Mouse (Mus musculus): ENCODE measurements around the gene B020004J07Rik. TPM values are rescaled to one million over a fixed set of nuclear protein-coding genes. Genes with fewer than 3 reads are reported as not detected.

Gene B020004J07Rik
- polyA plus RNA-seq, 1 experiment from 2014 or later: not detected

Other genes starting within 250 kb of the B020004J07Rik start
- 44.1 and 50.6 TPM in 2 replicates for gene Leprot, start 196.3 kb downstream of the B020004J07Rik start, polyA plus RNA-seq (2015; fragmentation: Nextera tagmentation; extraction: Ambion mirVana)
- 1.5 and 1.9 TPM in 2 replicates for gene Lepr, start 126.6 kb downstream of the B020004J07Rik start, polyA plus RNA-seq (2015; fragmentation: Nextera tagmentation; extraction: Ambion mirVana)
- not detected in 2 replicates for gene C130073F10Rik, start 49.8 kb upstream of the B020004J07Rik start, polyA plus RNA-seq (2015; fragmentation: Nextera tagmentation; extraction: Ambion mirVana)
- not detected in 2 replicates for gene Gm12800, start 65.1 kb upstream of the B020004J07Rik start, polyA plus RNA-seq (2015; fragmentation: Nextera tagmentation; extraction: Ambion mirVana)
- gene Gm12794, start 96.4 kb upstream of the B020004J07Rik start, polyA plus RNA-seq (2015; fragmentation: Nextera tagmentation; extraction: Ambion mirVana): not detected in 2 replicates
- not detected in 2 replicates for gene Gm12790, start 137.0 kb upstream of the B020004J07Rik start, polyA plus RNA-seq (2015; fragmentation: Nextera tagmentation; extraction: Ambion mirVana)
- gene Gm12789, start 142.6 kb upstream of the B020004J07Rik start, polyA plus RNA-seq (2015; fragmentation: Nextera tagmentation; extraction: Ambion mirVana): not detected in 2 replicates
- gene Pde4b, start 243.5 kb upstream of the B020004J07Rik start, polyA plus RNA-seq (2015; fragmentation: Nextera tagmentation; extraction: Ambion mirVana): 2.1 and 3.1 TPM in 2 replicates

Data from liver, embryonic 16.5 days (tissue).